Mouse (Mus musculus) liver, embryonic 15.5 days (tissue): ENCODE results near the gene Tmtc2. TPM values are rescaled to one million over a fixed set of nuclear protein-coding genes. Genes with fewer than 3 reads are reported as not detected.

ENCODE experiments used
- ATAC-seq: fragments of 200-750 bp; cut with Nextera tagmentation; 2 replicates; pipeline ENCODE4 v1.8.0; 2017; ENCODE audit warnings: moderate number of reproducible peaks, mild to moderate bottlenecking, moderate library complexity; ENCODE audit not compliant: insufficient read depth
- H3K27ac ChIP-seq: fragments of 300-500 bp; sonication (generic); replicated peaks from 2 replicates; pipeline ENCODE4 v1.5.1; 2015; ENCODE audit warnings: mild to moderate bottlenecking, inconsistent platforms
- H3K27me3 ChIP-seq: fragments of 300-500 bp; sonication (generic); 2 replicates; pipeline ENCODE4 v1.6.1; 2015; ENCODE audit warnings: mild to moderate bottlenecking, inconsistent platforms
- H3K36me3 ChIP-seq: fragments of 300-500 bp; sonication (generic); replicated peaks from 2 replicates; pipeline ENCODE4 v1.6.1; 2015; ENCODE audit warnings: moderate library complexity, mild to moderate bottlenecking, inconsistent platforms
- H3K4me1 ChIP-seq: fragments of 300-500 bp; sonication (generic); replicated peaks from 2 replicates; pipeline ENCODE4 v1.6.1; 2015; ENCODE audit warnings: inconsistent platforms
- H3K4me2 ChIP-seq: fragments of 300-500 bp; sonication (generic); 2 replicates; pipeline ENCODE4 v1.6.1; 2015; ENCODE audit warnings: moderate library complexity, mild to moderate bottlenecking, inconsistent platforms
- H3K4me3 ChIP-seq: fragments of 300-500 bp; sonication (generic); replicated peaks from 2 replicates; pipeline ENCODE4 v1.5.1; 2015; ENCODE audit warnings: mild to moderate bottlenecking, inconsistent platforms
- H3K9ac ChIP-seq: fragments of 300-500 bp; sonication (generic); 2 replicates; pipeline ENCODE4 v1.6.1; 2015; ENCODE audit warnings: moderate library complexity, mild to moderate bottlenecking, inconsistent platforms
- H3K9me3 ChIP-seq: fragments of 300-500 bp; sonication (generic); replicated peaks from 2 replicates; pipeline ENCODE4 v1.6.1; 2016; ENCODE audit warnings: inconsistent platforms
- WGBS: fragments of 180-500 bp; shearing (Covaris S2); methylation state at CpG from one replicate; pipeline ENCODE4 v1.1.7; 2015; ENCODE audit warnings: mixed read lengths; ENCODE audit not compliant: insufficient replicate concordance; 5-methylcytosine and 5-hydroxymethylcytosine counted together
- polyA plus RNA-seq: library from polyadenylated mRNA; unstranded; fragments of >200 nt; fragmentation: Nextera tagmentation; extraction: Ambion mirVana; gene quantifications from 2 replicates; pipeline ENCODE4 v1.2.1, GENCODE M21; 2015

The Tmtc2 gene
- polyA plus RNA-seq, 1 experiment from 2014 or later, result 0.55 TPM

- H3K27me3 ChIP-seq, result no peaks in the 10 kb centered on the region
- H3K9me3 ChIP-seq, result no peaks in the 10 kb centered on the region
- H3K36me3 ChIP-seq, result no peaks in the 10 kb centered on the region
- WGBS, result 65% methylated on average over 3 of the region's 3 CpGs
- no peak overlapping the region for H3K9ac ChIP-seq
- H3K4me2 ChIP-seq, result no peak overlapping the region
- no peak overlapping the region for H3K4me3 ChIP-seq
- H3K27ac ChIP-seq, result no peak overlapping the region
- H3K4me1 ChIP-seq, result no peaks in the 10 kb centered on the region; the same call in 1 of the 2 replicates
- no peak for ATAC-seq
Observed at GRCm38 (mm10) chr10:105403931-105404330, 170.3 kb downstream of the Tmtc2 start.

- Histone ChIP-seq H3K27ac (no peak overlapping the region), H3K4me3 (no peak overlapping the region), H3K9me3 (no peaks in the 10 kb centered on the region), H3K4me1 (no peaks in the 10 kb centered on the region; the same call in 1 of the 2 replicates), H3K9ac (no peak overlapping the region), H3K36me3 (no peaks in the 10 kb centered on the region), H3K27me3 (no peaks in the 10 kb centered on the region), H3K4me2 (no peak overlapping the region)
- 75% methylated on average over 5 of the region's 5 CpGs for WGBS
- no peak for ATAC-seq
Observed at GRCm38 (mm10) chr10:105402481-105402779, 171.8 kb downstream of the Tmtc2 start.

- Histone ChIP-seq H3K4me3 (no peak overlapping the region), H3K27ac (no peak overlapping the region), H3K4me1 (no peaks in the 10 kb centered on the region; the same call in 1 of the 2 replicates), H3K9ac (no peak overlapping the region), H3K27me3 (no peaks in the 10 kb centered on the region), H3K9me3 (no peaks in the 10 kb centered on the region), H3K4me2 (no peak overlapping the region), H3K36me3 (no peaks in the 10 kb centered on the region)
- ATAC-seq, result no peak
- WGBS, result 76% methylated on average over 11 of the region's 11 CpGs
Observed at GRCm38 (mm10) chr10:105401754-105402480, 172.3 kb downstream of the Tmtc2 start.

GRCm38 (mm10) chr10:105399316-105399715, 174.9 kb downstream of the Tmtc2 start:
- no peak overlapping the region for H3K4me3 ChIP-seq
- no peaks in the 10 kb centered on the region for H3K36me3 ChIP-seq
- no peak for ATAC-seq
- no peak overlapping the region for H3K27ac ChIP-seq
- 7% methylated on average over 5 of the region's 5 CpGs for WGBS
- H3K27me3 ChIP-seq, result no peaks in the 10 kb centered on the region
- H3K9ac ChIP-seq, result no peak overlapping the region
- H3K4me1 ChIP-seq, result no peaks in the 10 kb centered on the region
- no peak overlapping the region for H3K4me2 ChIP-seq
- no peaks in the 10 kb centered on the region for H3K9me3 ChIP-seq

GRCm38 (mm10) chr10:105384065-105384464, 190.2 kb downstream of the Tmtc2 start:
- H3K9me3 ChIP-seq, result no peaks in the 10 kb centered on the region
- no peak overlapping the region for H3K4me3 ChIP-seq
- WGBS, result 62% methylated on average over 4 of the region's 4 CpGs
- no peak overlapping the region for H3K27ac ChIP-seq
- H3K9ac ChIP-seq, result no peak overlapping the region
- no peak for ATAC-seq
- H3K36me3 ChIP-seq, result no peaks in the 10 kb centered on the region
- H3K4me2 ChIP-seq, result no peak overlapping the region
- no peaks in the 10 kb centered on the region for H3K27me3 ChIP-seq
- H3K4me1 ChIP-seq, result no peaks in the 10 kb centered on the region

GRCm38 (mm10) chr10:105381705-105382104, 192.5 kb downstream of the Tmtc2 start:
- Histone ChIP-seq H3K27me3 (no peaks in the 10 kb centered on the region), H3K4me3 (no peak overlapping the region), H3K9me3 (no peaks in the 10 kb centered on the region), H3K4me1 (no peaks in the 10 kb centered on the region), H3K36me3 (no peaks in the 10 kb centered on the region), H3K9ac (no peak overlapping the region), H3K27ac (no peak overlapping the region), H3K4me2 (no peak overlapping the region)
- ATAC-seq, result no peak
- 65% methylated on average over 1 of the region's 1 CpGs for WGBS

- no peak for ATAC-seq
- 59% methylated on average over 5 of the region's 5 CpGs for WGBS
- no peak overlapping the region for H3K9ac ChIP-seq
- H3K9me3 ChIP-seq, result no peaks in the 10 kb centered on the region
- H3K4me2 ChIP-seq, result no peak overlapping the region
- H3K27me3 ChIP-seq, result no peaks in the 10 kb centered on the region
- no peaks in the 10 kb centered on the region for H3K36me3 ChIP-seq
- H3K4me3 ChIP-seq, result no peak overlapping the region
- no peak overlapping the region for H3K27ac ChIP-seq
- no peaks in the 10 kb centered on the region for H3K4me1 ChIP-seq
Observed at GRCm38 (mm10) chr10:105381202-105381601, 193.0 kb downstream of the Tmtc2 start.

GRCm38 (mm10) chr10:105380584-105380983, 193.7 kb downstream of the Tmtc2 start:
- Histone ChIP-seq H3K36me3 (no peaks in the 10 kb centered on the region), H3K9me3 (no peaks in the 10 kb centered on the region), H3K4me3 (no peak overlapping the region), H3K27ac (no peak overlapping the region), H3K4me2 (no peak overlapping the region), H3K27me3 (no peaks in the 10 kb centered on the region), H3K9ac (no peak overlapping the region), H3K4me1 (no peaks in the 10 kb centered on the region)
- WGBS, result 69% methylated on average over 7 of the region's 7 CpGs
- ATAC-seq, result no peak

- no peaks in the 10 kb centered on the region for H3K4me1 ChIP-seq
- H3K36me3 ChIP-seq, result no peaks in the 10 kb centered on the region
- H3K4me2 ChIP-seq, result no peak overlapping the region
- H3K27me3 ChIP-seq, result no peaks in the 10 kb centered on the region
- no peak overlapping the region for H3K27ac ChIP-seq
- H3K4me3 ChIP-seq, result no peak overlapping the region
- no peak overlapping the region for H3K9ac ChIP-seq
- no peak for ATAC-seq
- H3K9me3 ChIP-seq, result no peaks in the 10 kb centered on the region; the same call in 1 of the 2 replicates
- 88% methylated on average over 2 of the region's 2 CpGs for WGBS
Observed at GRCm38 (mm10) chr10:105377711-105378110, 196.5 kb downstream of the Tmtc2 start.

- no peak overlapping the region for H3K4me2 ChIP-seq
- H3K36me3 ChIP-seq, result no peaks in the 10 kb centered on the region
- no peaks in the 10 kb centered on the region for H3K27me3 ChIP-seq
- no peak for ATAC-seq
- H3K9ac ChIP-seq, result no peak overlapping the region
- no peaks in the 10 kb centered on the region for H3K4me1 ChIP-seq
- no peak overlapping the region for H3K27ac ChIP-seq
- WGBS, result 77% methylated on average over 8 of the region's 8 CpGs
- no peaks in the 10 kb centered on the region; the same call in 1 of the 2 replicates for H3K9me3 ChIP-seq
- H3K4me3 ChIP-seq, result no peak overlapping the region
Observed at GRCm38 (mm10) chr10:105373265-105373664, 201.0 kb downstream of the Tmtc2 start.

GRCm38 (mm10) chr10:105368242-105368641, 206.0 kb downstream of the Tmtc2 start:
- Histone ChIP-seq H3K27ac (no peak overlapping the region), H3K27me3 (no peaks in the 10 kb centered on the region), H3K4me1 (no peaks in the 10 kb centered on the region), H3K4me2 (no peak overlapping the region), H3K9me3 (no peaks in the 10 kb centered on the region; the same call in 1 of the 2 replicates), H3K9ac (no peak overlapping the region), H3K36me3 (no peaks in the 10 kb centered on the region), H3K4me3 (no peak overlapping the region)
- ATAC-seq, result no peak
- 48% methylated on average over 8 of the region's 8 CpGs for WGBS

- Histone ChIP-seq H3K36me3 (no peaks in the 10 kb centered on the region), H3K4me3 (no peak overlapping the region)
- WGBS, result 42% methylated on average over 3 of the region's 3 CpGs
Observed at GRCm38 (mm10) chr10:105364480-105364879, 209.8 kb downstream of the Tmtc2 start.

More at GRCm38 (mm10) chr10:105364480-105364879, 209.8 kb downstream of the Tmtc2 start:
- H3K4me1 ChIP-seq, result no peaks in the 10 kb centered on the region
- H3K27ac ChIP-seq, result no peak overlapping the region
- H3K9ac ChIP-seq, result no peak overlapping the region
- no peaks in the 10 kb centered on the region for H3K27me3 ChIP-seq
- no peak overlapping the region for H3K4me2 ChIP-seq
- no peak for ATAC-seq
- H3K9me3 ChIP-seq, result no peaks in the 10 kb centered on the region
